Mouse (Mus musculus): ENCODE measurements around the gene Spag4. TPM values are rescaled to one million over a fixed set of nuclear protein-coding genes. Genes with fewer than 3 reads are reported as not detected.

Gene Spag4
- polyA plus RNA-seq, 1 experiment, result 1.8 TPM

DNA sequence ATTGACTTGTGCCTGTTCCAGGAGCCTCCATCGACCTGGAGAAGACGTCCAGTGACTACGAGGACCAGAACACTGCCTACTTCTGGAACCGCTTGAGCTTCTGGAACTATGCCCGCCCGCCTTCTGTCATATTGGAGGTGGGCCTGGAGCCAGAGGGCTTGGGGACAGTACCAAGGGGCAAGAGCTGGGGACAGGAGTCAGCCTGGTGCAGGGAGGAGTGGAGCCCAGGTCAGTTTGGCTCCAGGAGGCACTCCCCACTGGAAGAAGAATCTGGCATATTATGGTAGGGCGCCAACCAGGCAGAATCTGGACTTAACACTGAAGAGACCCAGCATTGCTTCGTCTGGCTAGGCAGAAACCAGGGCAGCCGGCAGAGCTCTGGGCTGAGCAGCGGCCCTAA lies 2.9 kb downstream of the Spag4 start:
- Histone ChIP-seq H3K4me3 (replicated peaks; ENCODE audit: extremely low read depth, low read depth, low read length) (no peak overlapping the region), H3K4me1 (ENCODE audit: control insufficient read depth, insufficient read depth, low read length) (no peaks in the 10 kb centered on the region)
- no peak for DNase-seq
- TF ChIP-seq POLR2A (IDR thresholded peaks at IDR 0.05; ENCODE audit: borderline replicate concordance, extremely low read depth, low read depth, low read length) (no peak), CTCF (IDR thresholded peaks at IDR 0.05; ENCODE audit: insufficient read depth, low read length) (no peak)
- WGBS, result 85% methylated on average over 10 of the region's 10 CpGs

DNA sequence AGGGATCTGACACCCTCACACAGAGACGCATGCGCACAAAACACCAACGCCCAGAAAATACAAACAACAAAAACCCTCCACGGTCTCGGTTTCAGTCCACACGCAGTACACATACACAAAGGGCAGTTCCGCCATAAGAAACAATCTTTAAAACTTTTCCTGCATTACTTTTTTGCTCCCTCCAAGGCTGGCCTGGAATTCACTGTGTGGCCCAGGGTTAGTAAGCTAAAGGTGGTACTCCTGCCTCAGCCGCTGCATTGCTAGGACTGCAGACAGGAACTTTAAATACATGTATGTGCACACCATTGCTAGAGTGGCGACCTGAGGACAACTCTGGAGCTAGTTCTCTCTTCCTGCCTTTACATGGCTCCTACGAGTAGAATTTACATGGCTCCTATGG lies 6.3 kb downstream of the Spag4 start:
- WGBS, result 92% methylated on average over 10 of the region's 10 CpGs
- H3K4me3 ChIP-seq (replicated peaks; ENCODE audit: extremely low read depth, low read depth, low read length), result no peak overlapping the region
- DNase-seq, result no peak
- no peaks in the 10 kb centered on the region for H3K4me1 ChIP-seq (ENCODE audit: control insufficient read depth, insufficient read depth, low read length)
- TF ChIP-seq POLR2A (IDR thresholded peaks at IDR 0.05; ENCODE audit: borderline replicate concordance, extremely low read depth, low read depth, low read length), result no peak
- TF ChIP-seq CTCF (IDR thresholded peaks at IDR 0.05; ENCODE audit: insufficient read depth, low read length), result no peak

DNA sequence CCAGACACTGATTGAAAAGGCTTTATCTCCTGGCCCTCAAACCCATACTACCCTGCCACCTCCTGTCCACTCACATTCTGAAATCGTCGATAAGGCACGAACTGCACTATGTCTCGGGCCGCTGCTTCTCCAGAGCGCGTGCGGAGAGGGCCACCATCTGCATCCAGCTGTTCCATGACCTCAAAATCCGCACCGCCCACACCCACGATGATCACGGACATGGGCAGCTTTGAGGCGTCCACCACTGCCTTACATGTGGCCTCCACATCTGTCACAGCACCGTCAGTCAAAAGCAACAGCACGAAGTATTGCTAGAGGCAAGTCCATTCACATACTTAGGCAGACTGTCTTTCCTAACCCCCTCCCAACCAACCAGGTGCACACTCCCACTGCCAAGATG lies 8.8 kb downstream of the Spag4 start:
- 79% methylated on average over 15 of the region's 15 CpGs for WGBS
- no peak for DNase-seq
- H3K4me3 ChIP-seq (replicated peaks; ENCODE audit: extremely low read depth, low read depth, low read length), result no peak overlapping the region
- H3K4me1 ChIP-seq (ENCODE audit: control insufficient read depth, insufficient read depth, low read length), result no peaks in the 10 kb centered on the region
- no peak for TF ChIP-seq CTCF (IDR thresholded peaks at IDR 0.05; ENCODE audit: insufficient read depth, low read length)
- TF ChIP-seq POLR2A (IDR thresholded peaks at IDR 0.05; ENCODE audit: borderline replicate concordance, extremely low read depth, low read depth, low read length), result no peak

DNA sequence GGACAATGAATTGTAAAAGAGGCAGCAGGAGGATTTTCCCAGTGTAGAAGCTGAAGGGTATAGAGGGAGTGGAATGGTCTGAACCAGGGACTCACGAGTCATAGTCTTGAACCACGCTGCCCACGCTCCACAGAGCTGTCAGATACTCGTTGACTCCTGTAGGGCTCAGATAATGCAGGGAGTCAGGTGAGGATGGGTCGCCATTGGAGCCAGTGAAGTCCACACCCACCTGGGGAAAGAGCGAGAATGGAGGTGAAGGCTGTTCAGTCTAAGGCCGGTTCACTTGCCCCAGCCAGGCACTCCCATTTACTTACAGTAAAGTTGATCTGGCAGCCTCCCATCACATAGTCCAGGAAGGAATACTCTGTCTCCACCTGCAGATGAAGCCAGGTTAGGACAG lies 12.5 kb downstream of the Spag4 start:
- H3K4me3 ChIP-seq (replicated peaks; ENCODE audit: extremely low read depth, low read depth, low read length), result no peak overlapping the region
- WGBS, result 90% methylated on average over 7 of the region's 7 CpGs
- no peak for TF ChIP-seq POLR2A (IDR thresholded peaks at IDR 0.05; ENCODE audit: borderline replicate concordance, extremely low read depth, low read depth, low read length)
- TF ChIP-seq CTCF (IDR thresholded peaks at IDR 0.05; ENCODE audit: insufficient read depth, low read length), result no peak
- H3K4me1 ChIP-seq (ENCODE audit: control insufficient read depth, insufficient read depth, low read length), result no peaks in the 10 kb centered on the region; the same call in 1 of the 2 replicates
- DNase-seq, result no peak

GRCm38 (mm10) chr2:156078421-156079182 lies 13.6 kb downstream of the Spag4 start:
- Histone ChIP-seq H3K4me1 (ENCODE audit: control insufficient read depth, insufficient read depth, low read length) (no peaks in the 10 kb centered on the region; the same call in 1 of the 2 replicates), H3K4me3 (replicated peaks; ENCODE audit: extremely low read depth, low read depth, low read length) (no peak overlapping the region)
- no peak for DNase-seq
- WGBS, result 90% methylated on average over 16 of the region's 16 CpGs
- TF ChIP-seq CTCF (IDR thresholded peaks at IDR 0.05; ENCODE audit: insufficient read depth, low read length), result no peak
- no peak for TF ChIP-seq POLR2A (IDR thresholded peaks at IDR 0.05; ENCODE audit: borderline replicate concordance, extremely low read depth, low read depth, low read length)

DNA sequence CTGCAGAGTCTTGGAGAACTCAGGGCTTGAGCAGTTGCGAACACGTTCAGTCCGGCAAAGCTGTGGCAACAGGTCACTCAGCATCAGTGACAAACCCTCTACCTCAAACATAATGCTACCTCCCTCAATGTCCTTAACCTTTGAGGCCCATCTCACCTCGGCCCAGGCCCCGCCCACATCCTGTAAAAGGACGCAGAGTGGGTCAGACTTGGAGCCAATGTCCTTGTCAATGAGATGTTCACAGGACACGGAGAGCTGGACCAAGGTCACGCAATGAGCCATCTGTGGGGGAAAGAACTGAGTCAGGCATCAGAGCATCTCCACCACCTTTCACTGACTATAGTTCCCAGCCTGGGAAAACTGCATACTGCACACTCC lies 14.2 kb downstream of the Spag4 start:
- TF ChIP-seq CTCF (IDR thresholded peaks at IDR 0.05; ENCODE audit: insufficient read depth, low read length), result no peak
- no peak for TF ChIP-seq POLR2A (IDR thresholded peaks at IDR 0.05; ENCODE audit: borderline replicate concordance, extremely low read depth, low read depth, low read length)
- H3K4me3 ChIP-seq (replicated peaks; ENCODE audit: extremely low read depth, low read depth, low read length), result no peak overlapping the region
- H3K4me1 ChIP-seq (ENCODE audit: control insufficient read depth, insufficient read depth, low read length), result no peaks in the 10 kb centered on the region; the same call in 1 of the 2 replicates
- WGBS, result 73% methylated on average over 8 of the region's 8 CpGs
- DNase-seq, result no peak

DNA sequence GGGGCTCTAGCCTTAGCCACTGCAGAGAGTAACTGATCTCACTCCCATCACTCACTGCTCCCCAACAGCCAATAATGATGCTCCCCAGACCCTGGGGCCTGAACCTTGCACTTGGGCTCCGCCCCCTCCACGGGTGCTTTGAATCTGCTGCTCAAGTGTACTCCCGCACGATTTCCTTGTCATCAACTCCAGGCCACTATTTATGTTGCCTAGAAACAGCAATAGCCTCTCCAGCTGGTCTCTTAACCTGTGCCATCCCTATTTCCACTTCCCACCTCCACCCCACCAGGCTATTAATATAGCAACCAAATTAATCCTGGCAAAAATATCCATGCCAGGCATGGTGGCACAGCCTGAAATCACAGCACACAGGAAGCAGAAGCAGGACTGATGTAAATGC lies 14.7 kb downstream of the Spag4 start:
- DNase-seq, result no peak
- WGBS, result 33% methylated on average over 4 of the region's 4 CpGs
- no peaks in the 10 kb centered on the region; the same call in 1 of the 2 replicates for H3K4me1 ChIP-seq (ENCODE audit: control insufficient read depth, insufficient read depth, low read length)
- H3K4me3 ChIP-seq (replicated peaks; ENCODE audit: extremely low read depth, low read depth, low read length), result no peak overlapping the region
- no peak for TF ChIP-seq POLR2A (IDR thresholded peaks at IDR 0.05; ENCODE audit: borderline replicate concordance, extremely low read depth, low read depth, low read length)
- no peak for TF ChIP-seq CTCF (IDR thresholded peaks at IDR 0.05; ENCODE audit: insufficient read depth, low read length)

- Histone ChIP-seq H3K4me1 (ENCODE audit: control insufficient read depth, insufficient read depth, low read length) (no peaks in the 10 kb centered on the region; the same call in 1 of the 2 replicates), H3K4me3 (replicated peaks; ENCODE audit: extremely low read depth, low read depth, low read length) (no peak overlapping the region)
- no peak for DNase-seq
- no peak for TF ChIP-seq CTCF (IDR thresholded peaks at IDR 0.05; ENCODE audit: insufficient read depth, low read length)
- no peak for TF ChIP-seq POLR2A (IDR thresholded peaks at IDR 0.05; ENCODE audit: borderline replicate concordance, extremely low read depth, low read depth, low read length)
- WGBS, result 77% methylated on average over 7 of the region's 7 CpGs
Measured at GRCm38 (mm10) chr2:156080391-156080790, 15.4 kb downstream of the Spag4 start.

- no peak for TF ChIP-seq POLR2A (IDR thresholded peaks at IDR 0.05; ENCODE audit: borderline replicate concordance, extremely low read depth, low read depth, low read length)
- TF ChIP-seq CTCF (IDR thresholded peaks at IDR 0.05; ENCODE audit: insufficient read depth, low read length), result no peak
- WGBS, result 81% methylated on average over 3 of the region's 3 CpGs
- no peak for DNase-seq
Measured at GRCm38 (mm10) chr2:156084541-156084940, 19.6 kb downstream of the Spag4 start.

More at GRCm38 (mm10) chr2:156084541-156084940, 19.6 kb downstream of the Spag4 start:
- H3K4me3 ChIP-seq (replicated peaks; ENCODE audit: extremely low read depth, low read depth, low read length), result no peak overlapping the region
- no peaks in the 10 kb centered on the region; the same call in 1 of the 2 replicates for H3K4me1 ChIP-seq (ENCODE audit: control insufficient read depth, insufficient read depth, low read length)

All from lung, adult 2 months (tissue).